Mouse (Mus musculus) layer of hippocampus, adult 9-10 months (tissue): ENCODE measurements around the gene Gm19684.
"Not testable (repeated sequence)": the region's sequence is repeated elsewhere in the genome, so short reads cannot be mapped to it uniquely, and the experiment has no call there.

Source experiments
- DNase-seq: peaks from one replicate; pipeline ENCODE4 v3.0.0; 2022; ENCODE audit warnings: low spot score

Gene Gm19684

GRCm38 (mm10) chr17:36131516-36132265 lies 10.2 kb downstream of the Gm19684 start:
- no peak for DNase-seq

- not testable (repeated sequence) for DNase-seq
Measured at GRCm38 (mm10) chr17:36135421-36136231, 14.1 kb downstream of the Gm19684 start.

GRCm38 (mm10) chr17:36136299-36136848 lies 14.9 kb downstream of the Gm19684 start:
- DNase-seq: not testable (repeated sequence)

- DNase-seq: no peak
Measured at GRCm38 (mm10) chr17:36145111-36145860, 23.8 kb downstream of the Gm19684 start.

GRCm38 (mm10) chr17:36145861-36146156 lies 24.3 kb downstream of the Gm19684 start:
- DNase-seq: not testable (repeated sequence)

- DNase-seq: not testable (repeated sequence)
Measured at GRCm38 (mm10) chr17:36146937-36147336, 25.5 kb downstream of the Gm19684 start.

GRCm38 (mm10) chr17:36148468-36148867 lies 27.0 kb downstream of the Gm19684 start:
- not testable (repeated sequence) for DNase-seq

- not testable (repeated sequence) for DNase-seq
Measured at GRCm38 (mm10) chr17:36151200-36151599, 29.7 kb downstream of the Gm19684 start.

GRCm38 (mm10) chr17:36154271-36155149 lies 33.0 kb downstream of the Gm19684 start:
- no peak for DNase-seq

GRCm38 (mm10) chr17:36157782-36158181 lies 36.3 kb downstream of the Gm19684 start:
- DNase-seq: not testable (repeated sequence)

GRCm38 (mm10) chr17:36158264-36158663 lies 36.8 kb downstream of the Gm19684 start:
- DNase-seq: not testable (repeated sequence)

GRCm38 (mm10) chr17:36161129-36162051 lies 39.9 kb downstream of the Gm19684 start:
- no peak for DNase-seq

- DNase-seq: not testable (repeated sequence)
Measured at GRCm38 (mm10) chr17:36166901-36167300, 45.4 kb downstream of the Gm19684 start.

GRCm38 (mm10) chr17:36167306-36168038 lies 46.0 kb downstream of the Gm19684 start:
- no peak for DNase-seq

GRCm38 (mm10) chr17:36168039-36168652 lies 46.7 kb downstream of the Gm19684 start, which contains the start of gene Gm8909:
Gene Gm8909 (minus strand): TSS chr17:36168537.
- no peak for DNase-seq

GRCm38 (mm10) chr17:36169094-36169493 lies 47.6 kb downstream of the Gm19684 start:
- DNase-seq: not testable (repeated sequence)

GRCm38 (mm10) chr17:36169753-36170152 lies 48.3 kb downstream of the Gm19684 start:
- DNase-seq: no peak

- no peak for DNase-seq
Measured at GRCm38 (mm10) chr17:36170287-36170814, 48.9 kb downstream of the Gm19684 start.
